Mouse (Mus musculus) lung, postnatal 4 days (tissue): Measurements from ENCODE around the gene Hrh2.

ENCODE experiments used
- DNase-seq, 2 experiments: peaks; one replicate each; pipeline ENCODE4 v3.0.0; 2021

Gene Hrh2

GRCm38 (mm10) chr13:54222921-54223769, 31.2 kb downstream of the Hrh2 start:
- peak in 1 of 2 experiments; percentile 22 for DNase-seq

- DNase-seq: peak in 1 of 2 experiments; percentile 57
These were observed 36.1 kb downstream of the Hrh2 start for GRCm38 (mm10) chr13:54227916-54228483.

- DNase-seq: no peak
These were observed 38.2 kb downstream of the Hrh2 start for GRCm38 (mm10) chr13:54230081-54230480.

- DNase-seq: peak; percentile 46 to 80
These were observed 39.9 kb downstream of the Hrh2 start for GRCm38 (mm10) chr13:54231868-54232267.

- no peak for DNase-seq
These were observed 45.6 kb downstream of the Hrh2 start for GRCm38 (mm10) chr13:54237512-54237911.

GRCm38 (mm10) chr13:54238585-54239323, 46.8 kb downstream of the Hrh2 start:
- peak; percentile 17 to 40 for DNase-seq

GRCm38 (mm10) chr13:54242380-54242779, 50.5 kb downstream of the Hrh2 start:
- peak in 1 of 2 experiments; percentile 38 for DNase-seq

GRCm38 (mm10) chr13:54245204-54245603, 53.3 kb downstream of the Hrh2 start:
- DNase-seq: no peak

GRCm38 (mm10) chr13:54247545-54247944, 55.6 kb downstream of the Hrh2 start:
- DNase-seq: peak; percentile 55 to 76

GRCm38 (mm10) chr13:54248436-54248995, 56.6 kb downstream of the Hrh2 start:
- DNase-seq: no peak

GRCm38 (mm10) chr13:54249007-54249406, 57.1 kb downstream of the Hrh2 start:
- DNase-seq: peak; percentile 49 to 77

- no peak for DNase-seq
These were observed 58.4 kb downstream of the Hrh2 start for GRCm38 (mm10) chr13:54250346-54250745.

GRCm38 (mm10) chr13:54251541-54252225, 59.8 kb downstream of the Hrh2 start:
- DNase-seq: no peak

- no peak for DNase-seq
These were observed 65.8 kb downstream of the Hrh2 start for GRCm38 (mm10) chr13:54257580-54258223.

- DNase-seq: no peak
These were observed 66.4 kb downstream of the Hrh2 start for GRCm38 (mm10) chr13:54258231-54258743.

GRCm38 (mm10) chr13:54260318-54260717, 68.4 kb downstream of the Hrh2 start:
- no peak for DNase-seq

- DNase-seq: no peak
These were observed 71.0 kb downstream of the Hrh2 start for GRCm38 (mm10) chr13:54262741-54263510.

GRCm38 (mm10) chr13:54263641-54264040, 71.7 kb downstream of the Hrh2 start:
- DNase-seq: no peak

GRCm38 (mm10) chr13:54266472-54266871, 74.5 kb downstream of the Hrh2 start:
- DNase-seq: no peak

GRCm38 (mm10) chr13:54269087-54269486, 77.2 kb downstream of the Hrh2 start:
- no peak for DNase-seq

GRCm38 (mm10) chr13:54269628-54270027, 77.7 kb downstream of the Hrh2 start:
- no peak for DNase-seq
